Mouse (Mus musculus): ENCODE results near the gene Erc1.

- TF ChIP-seq POLR2A (IDR thresholded peaks at IDR 0.05; ENCODE audit: low read depth, low read length) (no peak), CTCF (IDR thresholded peaks at IDR 0.05; ENCODE audit: extremely low read depth, insufficient read depth, insufficient read length, insufficient replicate concordance) (no peak)
Observed at GRCm38 (mm10) chr6:119854156-119854555, 6.2 kb upstream of the Erc1 start.

Data from spleen, adult 2 months (tissue).